Mouse (Mus musculus) ES-E14 (cell line): ENCODE measurements around the gene Cox4i2. TPM values are rescaled to one million over a fixed set of nuclear protein-coding genes. Genes with fewer than 3 reads are reported as not detected.

Experiments used
- DNase-seq: peaks from one replicate; pipeline ENCODE4 v3.0.0-alpha.2; 2013; ENCODE audit warnings: low read depth, low spot score
- H3K27ac ChIP-seq: 2 replicates; pipeline ENCODE4 v1.5.1; 2012; ENCODE audit warnings: low read depth, mild to moderate bottlenecking, low read length, moderate library complexity, mixed read lengths; ENCODE audit not compliant: poor library complexity, insufficient read depth, severe bottlenecking
- H3K36me3 ChIP-seq: 2 replicates; pipeline ENCODE4 v1.6.1; 2012; ENCODE audit warnings: mild to moderate bottlenecking, low read length, moderate library complexity, mixed read lengths; ENCODE audit not compliant: control insufficient read depth, poor library complexity, insufficient read depth, severe bottlenecking
- H3K4me1 ChIP-seq, 2 experiments: fragments of 150-350 bp in 1 of 2; sonication (generic) in 1 of 2; 2 replicates each; pipeline ENCODE4 v1.6.1; 2012; ENCODE audit warnings: low read length in 2 of 2, mild to moderate bottlenecking in 1 of 2, mixed read lengths in 1 of 2; ENCODE audit not compliant: control insufficient read depth in 2 of 2, insufficient read depth in 2 of 2, poor library complexity in 1 of 2
- H3K4me3 ChIP-seq, 2 experiments: fragments of 150-350 bp in 1 of 2; sonication (generic) in 1 of 2; 2 replicates each; pipeline ENCODE4 v1.5.1; 2012; ENCODE audit warnings: low read length in 2 of 2, low read depth in 1 of 2, mild to moderate bottlenecking in 1 of 2, mixed read lengths in 1 of 2; ENCODE audit not compliant: insufficient read depth in 1 of 2, poor library complexity in 1 of 2, severe bottlenecking in 1 of 2
- H3K9ac ChIP-seq: 2 replicates; pipeline ENCODE4 v1.6.1; 2012; ENCODE audit warnings: low read depth, mild to moderate bottlenecking, low read length, mixed read lengths; ENCODE audit not compliant: poor library complexity, insufficient read depth, severe bottlenecking
- H3K9me3 ChIP-seq: fragments of 150-350 bp; sonication (generic); 2 replicates; pipeline ENCODE4 v1.6.1; 2012; ENCODE audit warnings: low read depth, mild to moderate bottlenecking, low read length; ENCODE audit not compliant: control insufficient read depth, insufficient read depth
- CHD2 ChIP-seq: IDR thresholded peaks from 2 replicates; pipeline ENCODE4 v1.6.1; 2014; ENCODE audit warnings: mild to moderate bottlenecking, low read depth, low read length, inconsistent platforms
- HCFC1 ChIP-seq: IDR thresholded peaks from 2 replicates; pipeline ENCODE4 v1.6.1; 2012; ENCODE audit warnings: low read length, inconsistent platforms, borderline replicate concordance; ENCODE audit not compliant: insufficient read depth
- MAFK ChIP-seq: IDR thresholded peaks from 2 replicates; pipeline ENCODE4 v1.6.1; 2014; ENCODE audit warnings: mild to moderate bottlenecking, low read depth, low read length, inconsistent platforms; ENCODE audit not compliant: insufficient read depth
- ZC3H11A ChIP-seq: IDR thresholded peaks from 2 replicates; pipeline ENCODE4 v1.6.1; 2012; ENCODE audit warnings: low read depth, mild to moderate bottlenecking, inconsistent platforms, low read length, borderline replicate concordance
- ZNF384 ChIP-seq: IDR thresholded peaks from 2 replicates; pipeline ENCODE4 v1.6.1; 2012; ENCODE audit warnings: low read depth, low read length, inconsistent platforms
- in situ Hi-C, 2 experiments: fragments of 600-800 bp; cut with MboI; formaldehyde crosslinking; loops; one replicate each; pipeline ENCODE4 v1.15.1; 2025; ENCODE audit warnings: low sequenced_read_pairs in 2 of 2, inconsistent platforms in 1 of 2; ENCODE audit not compliant: unreplicated experiment in 2 of 2
- total RNA-seq: library from RNA; depleted of rRNA; stranded (reverse); fragments of 300-350 nt; gene quantifications from 2 replicates; pipeline ENCODE4 v1.2.3, GENCODE M21; 2012

Cox4i2 gene
- total RNA-seq, 1 experiment = 1.7 TPM

GRCm38 (mm10) chr2:152741153-152742041, 12.6 kb upstream of the Cox4i2 start:
- Histone ChIP-seq H3K27ac (no peak overlapping the region), H3K9ac (peak overlapping the region; percentile 28; the same call in 1 of the 2 replicates), H3K9me3 (no peaks in the 10 kb centered on the region), H3K4me3 (peak overlapping the region in 1 of 2 experiments; percentile 27; a peak in 1 of 4 replicates), H3K4me1 (peaks cover 13 to 25% of the 10 kb centered on the region in 2 experiments), H3K36me3 (no peaks in the 10 kb centered on the region)
- in situ Hi-C loops = no loop called here
- no peak for DNase-seq
- TF ChIP-seq HCFC1 (no peak), MAFK (no peak), ZC3H11A (no peak), ZNF384 (no peak), CHD2 (no peak)

GRCm38 (mm10) chr2:152742435-152742834, 11.5 kb upstream of the Cox4i2 start:
- Histone ChIP-seq H3K4me3 (no peak overlapping the region), H3K27ac (no peak overlapping the region), H3K9ac (no peak overlapping the region), H3K9me3 (no peaks in the 10 kb centered on the region), H3K4me1 (peaks cover 13 to 21% of the 10 kb centered on the region in 2 experiments), H3K36me3 (no peaks in the 10 kb centered on the region)
- DNase-seq = no peak
- TF ChIP-seq CHD2 (no peak), HCFC1 (no peak), ZC3H11A (peak; percentile 64; the same call in 1 of the 2 replicates), MAFK (no peak)
- in situ Hi-C loops = no loop called here

- no peak overlapping the region for H3K4me3 ChIP-seq
- no peak overlapping the region for H3K9ac ChIP-seq
- DNase-seq = no peak
- no peak for TF ChIP-seq ZNF384
- TF ChIP-seq MAFK = no peak
- no peak for TF ChIP-seq ZC3H11A
- TF ChIP-seq CHD2 = no peak
- no peak for TF ChIP-seq HCFC1
- no peaks in the 10 kb centered on the region; a peak in 1 of 4 replicates for H3K4me1 ChIP-seq
- no peaks in the 10 kb centered on the region for H3K9me3 ChIP-seq
- H3K36me3 ChIP-seq = no peaks in the 10 kb centered on the region
- in situ Hi-C loops = no loop called here
- no peak overlapping the region for H3K27ac ChIP-seq
Measured at GRCm38 (mm10) chr2:152756474-152757393, 2.8 kb downstream of the Cox4i2 start.

- no peak overlapping the region for H3K27ac ChIP-seq
- TF ChIP-seq ZC3H11A (no peak), ZNF384 (no peak), CHD2 (no peak), MAFK (no peak), HCFC1 (no peak)
- no peaks in the 10 kb centered on the region for H3K36me3 ChIP-seq
- no peaks in the 10 kb centered on the region; a peak in 1 of 4 replicates for H3K4me1 ChIP-seq
- no peak overlapping the region for H3K4me3 ChIP-seq
- no peaks in the 10 kb centered on the region for H3K9me3 ChIP-seq
- DNase-seq = no peak
- in situ Hi-C loops = no loop called here
- no peak overlapping the region for H3K9ac ChIP-seq
Measured at GRCm38 (mm10) chr2:152757478-152757877, 3.5 kb downstream of the Cox4i2 start.
